Mouse (Mus musculus) Patski (cell line): Measurements from ENCODE around the gene Pigq. TPM values are rescaled to one million over a fixed set of nuclear protein-coding genes. Genes with fewer than 3 reads are reported as not detected.

Source experiments
- ATAC-seq: fragments of 100-300 bp; one replicate; pipeline ENCODE4 v1.8.0; 2021
- CTCF ChIA-PET: fragments of 350-600 bp; sonication (Branson Sonifier 250); formaldehyde crosslinking; loops from one replicate; lab custom pipeline; 2022; ENCODE audit warnings: inconsistent platforms; lab: Charles Lee
- POLR2A ChIA-PET: fragments of 350-600 bp; sonication (Branson Sonifier 250); formaldehyde crosslinking; loops from one replicate; lab custom pipeline; 2022; ENCODE audit warnings: antibody characterized with exemption, inconsistent platforms; lab: Charles Lee
- DNase-seq: peaks from one replicate; pipeline ENCODE4 v3.0.0-alpha.2; 2011; ENCODE audit warnings: low read depth, low spot score
- H3K27me3 ChIP-seq: fragments of 371-371 bp; one replicate; pipeline ENCODE4 v1.5.1; 2021
- CTCF ChIP-seq: fragments of 100-300 bp; IDR thresholded peaks from one replicate; pipeline ENCODE4 v1.5.1; 2021
- in situ Hi-C: fragments of 300-500 bp; cut with MboI; formaldehyde crosslinking; loops from 3 replicates; pipeline ENCODE4 v1.11.1; 2018; ENCODE audit warnings: low pct_unique_long_range_greater_than_20kb, mixed read lengths
- polyA plus RNA-seq: library from polyadenylated mRNA; unstranded; gene quantifications from one replicate; pipeline ENCODE4 v1.2.3, GENCODE M21; 2021

Pigq gene
- polyA plus RNA-seq, 1 experiment from 2014 or later = 104 TPM

DNA sequence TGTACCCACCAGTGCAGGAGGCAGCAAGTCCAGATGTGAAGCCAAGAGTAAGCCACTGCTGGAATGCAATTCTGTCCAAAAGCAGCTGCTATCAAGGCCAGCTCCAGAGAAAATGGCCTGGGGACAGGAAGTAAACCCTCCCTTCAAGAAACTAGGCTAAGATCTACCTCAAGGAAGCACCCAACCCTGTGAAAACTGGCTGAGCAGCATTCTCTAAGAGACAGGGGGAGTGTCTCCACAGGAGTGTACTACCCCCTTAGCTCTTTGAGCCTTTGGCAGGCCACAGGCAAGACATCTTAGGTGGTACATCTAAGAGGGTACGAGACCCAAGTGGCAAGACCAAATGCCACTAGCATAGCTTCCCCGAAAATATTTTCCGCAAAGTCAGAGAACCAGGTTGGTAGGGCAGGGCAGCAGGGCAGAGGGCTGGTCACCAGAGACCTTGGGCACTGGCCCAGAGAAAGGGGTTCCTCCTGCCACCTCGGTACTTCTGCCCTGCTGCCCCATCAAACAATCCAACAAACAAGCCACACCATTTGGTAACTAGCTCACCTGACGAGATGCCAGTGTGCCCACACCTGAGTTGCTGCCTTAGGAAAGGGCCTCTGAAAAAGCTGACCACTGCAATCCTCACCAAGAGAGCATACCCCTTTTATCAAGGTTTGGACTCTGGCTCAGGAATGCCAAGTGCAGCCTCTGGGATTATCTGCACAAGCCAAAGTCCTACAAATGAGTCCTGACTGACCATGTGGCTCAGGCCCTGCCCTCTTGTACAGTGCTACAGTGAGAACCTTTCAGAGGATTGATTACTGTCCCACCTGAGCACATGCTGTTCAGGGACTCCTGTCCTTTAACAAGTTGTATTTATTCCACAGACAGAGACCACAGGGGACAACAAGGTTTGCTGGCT, 35.3 kb upstream of the Pigq start:
- POLR2A ChIA-PET = no interaction called here
- in situ Hi-C loops = no loop called here
- TF ChIP-seq CTCF = no peak
- CTCF ChIA-PET = interaction anchor here (1.3 kb wide), 1 partner anchor 13 kb away, joined by 3 read pairs; no protein-coding TSS in a partner anchor
- H3K27me3 ChIP-seq = no peaks in the 10 kb centered on the region
- ATAC-seq (no peak), DNase-seq (no peak)

DNA sequence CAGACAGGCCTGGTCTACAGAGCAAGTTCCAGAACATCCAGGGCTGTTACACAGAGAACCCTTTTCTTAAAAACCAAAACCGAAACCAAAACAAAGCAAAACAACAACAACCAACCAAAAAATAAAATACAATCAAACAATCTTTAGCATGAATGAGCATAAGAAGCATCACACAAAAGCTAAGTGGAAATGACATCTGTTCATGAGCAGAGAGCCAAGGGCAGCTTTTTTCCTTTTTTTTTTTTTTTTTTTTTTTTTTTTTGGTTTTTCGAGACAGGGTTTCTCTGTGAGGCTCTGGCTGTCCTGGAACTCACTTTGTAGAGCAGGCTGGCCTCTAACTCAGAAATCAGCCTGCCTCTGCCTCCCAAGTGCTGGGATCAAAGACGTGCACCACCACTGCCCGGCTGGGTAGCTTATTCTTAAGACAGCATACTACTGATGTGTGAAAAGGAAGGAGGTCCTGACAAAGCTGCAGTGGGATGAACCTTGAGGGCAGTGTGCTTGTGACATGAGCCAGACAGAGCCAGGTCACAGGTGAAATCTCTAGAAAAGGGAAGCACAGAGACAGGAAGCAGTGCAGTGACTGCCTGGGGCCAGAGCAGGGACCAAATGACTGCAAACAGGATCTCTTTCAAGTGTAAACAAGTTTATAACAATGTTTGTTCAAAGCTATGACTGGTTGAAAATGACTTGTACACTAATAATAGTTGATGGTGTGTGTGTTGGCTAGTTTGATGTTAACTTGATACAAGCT, 26.4 kb upstream of the Pigq start:
- in situ Hi-C loops = no loop called here
- DNase-seq = no peak
- no peak for ATAC-seq
- no peak for TF ChIP-seq CTCF
- POLR2A ChIA-PET = interaction anchor here (0.6 to 1.1 kb wide), 3 partner anchors 21 to 1287 kb away, joined by 3 to 9 read pairs (median 4); no protein-coding TSS in a partner anchor
- no peaks in the 10 kb centered on the region for H3K27me3 ChIP-seq
- CTCF ChIA-PET = interaction anchor here (1.4 to 2.0 kb wide), 2 partner anchors 11 to 77 kb away, joined by 4 to 5 read pairs; no protein-coding TSS in a partner anchor

DNA sequence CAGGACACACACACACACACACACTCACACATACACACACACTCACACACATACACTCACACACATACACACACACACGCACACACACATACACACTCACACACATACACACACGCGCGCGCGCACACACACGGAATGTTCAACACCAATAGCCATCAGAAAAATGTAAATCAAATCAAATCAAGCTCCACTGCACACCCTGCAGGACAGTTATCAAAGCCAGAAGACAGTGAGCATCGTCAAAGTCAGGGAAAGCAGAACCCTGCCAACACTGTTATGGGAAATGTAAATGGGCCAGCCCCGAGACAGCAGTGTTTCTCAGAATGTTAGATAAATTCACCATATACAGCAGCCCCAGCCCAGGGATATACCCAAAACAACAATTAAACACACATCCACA, 25.7 kb upstream of the Pigq start:
- CTCF ChIA-PET = interaction anchor here (1.4 kb wide), 1 partner anchor 76 kb away, joined by 4 read pairs; no protein-coding TSS in a partner anchor
- TF ChIP-seq CTCF = no peak
- ATAC-seq (no peak), DNase-seq (no peak)
- POLR2A ChIA-PET = interaction anchor here (0.7 kb wide), 1 partner anchor 20 kb away, joined by 9 read pairs; no protein-coding TSS in a partner anchor
- H3K27me3 ChIP-seq = no peaks in the 10 kb centered on the region
- in situ Hi-C loops = no loop called here

DNA sequence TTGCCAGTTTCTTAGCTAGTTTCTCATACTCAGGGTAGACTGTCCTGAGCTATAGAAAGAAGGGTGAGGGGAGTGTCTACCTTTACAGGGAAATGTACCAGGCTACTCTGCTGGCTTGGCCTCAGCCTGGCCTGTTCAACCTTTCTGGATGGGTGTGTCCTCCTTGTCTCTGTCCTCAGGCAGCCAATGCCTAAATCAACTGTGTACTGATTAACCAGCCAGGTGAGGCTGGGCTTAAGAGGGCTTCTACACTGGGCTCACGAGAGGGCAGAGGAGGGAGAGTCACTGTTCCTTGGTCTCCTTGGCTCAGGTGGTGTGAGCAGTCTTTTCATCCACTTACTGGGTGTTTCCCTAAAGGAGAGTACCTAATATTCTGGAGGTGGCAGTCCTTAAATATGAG, 23.4 kb upstream of the Pigq start:
- ATAC-seq = no peak
- ChIA-PET POLR2A (no interaction called here), CTCF (no interaction called here)
- DNase-seq = no peak
- no peaks in the 10 kb centered on the region for H3K27me3 ChIP-seq
- in situ Hi-C loops = no loop called here
- TF ChIP-seq CTCF = no peak

DNA sequence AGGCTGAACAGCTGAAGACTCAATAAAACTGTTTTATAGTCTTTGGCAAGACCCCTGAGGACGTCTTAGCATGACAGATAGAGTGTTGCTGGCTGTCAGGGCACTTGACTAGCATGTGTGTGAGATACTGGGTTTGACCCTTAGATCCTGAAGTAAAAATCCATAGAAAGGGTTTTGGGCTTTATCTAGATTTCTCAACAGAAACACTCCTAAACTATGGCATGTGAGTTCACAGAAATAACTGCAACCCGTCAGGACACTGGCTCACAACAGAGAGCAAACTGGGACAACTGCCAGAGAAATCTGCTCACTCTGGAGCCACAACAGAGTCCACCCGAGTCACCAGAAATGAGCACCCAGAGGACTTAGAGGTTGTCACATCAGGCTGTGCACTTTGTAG, 22.9 kb upstream of the Pigq start:
- in situ Hi-C loops = no loop called here
- POLR2A ChIA-PET = no interaction called here
- CTCF ChIA-PET = interaction anchor here (1.0 kb wide), 1 partner anchor 15 kb away, joined by 3 read pairs; no protein-coding TSS in a partner anchor
- no peaks in the 10 kb centered on the region for H3K27me3 ChIP-seq
- no peak for TF ChIP-seq CTCF
- no peak for DNase-seq
- no peak for ATAC-seq

DNA sequence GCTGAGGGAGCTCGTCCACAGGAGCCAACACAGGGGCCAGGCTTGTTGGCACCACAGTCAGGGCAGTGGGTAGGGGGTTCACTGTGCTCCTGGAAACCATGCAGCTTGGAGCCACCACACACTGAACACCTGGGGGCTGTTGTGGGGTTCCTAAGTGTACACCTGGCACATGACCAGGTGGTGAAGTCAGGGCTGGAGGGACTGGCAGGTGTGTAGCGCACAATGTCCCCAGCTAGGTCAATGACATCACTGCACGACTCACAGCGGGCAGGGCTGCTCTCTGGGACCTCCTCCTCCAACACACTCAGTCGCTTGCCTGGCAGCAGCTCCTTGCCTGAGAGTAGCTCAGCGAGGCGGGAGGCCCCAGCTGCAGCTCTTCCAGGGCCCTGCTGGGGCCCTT, 19.5 kb upstream of the Pigq start:
- no peak for DNase-seq

DNA sequence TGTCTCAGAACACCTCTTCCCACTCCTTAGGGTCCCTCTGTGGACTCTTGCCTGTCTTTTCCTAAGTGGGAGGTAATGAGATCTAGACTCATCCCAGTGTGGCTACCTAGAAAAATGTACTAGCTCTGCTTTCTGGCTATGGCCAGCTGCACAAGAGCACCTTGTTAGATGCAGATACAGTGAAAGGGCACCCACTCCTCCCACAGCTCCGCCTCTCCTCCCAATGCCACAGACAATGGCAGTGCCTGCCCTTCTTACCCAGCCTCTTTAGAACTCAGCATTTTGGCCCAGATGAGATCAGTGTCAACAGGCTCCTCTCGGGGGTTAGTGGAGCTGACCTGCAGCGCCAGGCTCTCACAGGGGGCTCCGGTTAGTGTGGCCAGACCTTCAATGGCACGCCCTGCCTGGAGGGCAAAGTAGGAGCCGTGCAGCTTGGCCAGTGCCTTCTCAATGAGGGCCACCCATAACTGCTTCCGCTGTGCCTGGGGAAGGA, 17.7 kb upstream of the Pigq start:
- ATAC-seq (no peak), DNase-seq (no peak)
- POLR2A ChIA-PET = no interaction called here
- TF ChIP-seq CTCF = no peak
- in situ Hi-C loops = no loop called here
- CTCF ChIA-PET = no interaction called here
- no peaks in the 10 kb centered on the region for H3K27me3 ChIP-seq

More for the DNA sequence above, 19.5 kb upstream of the Pigq start:
- no peak for TF ChIP-seq CTCF
- no peak for ATAC-seq
- H3K27me3 ChIP-seq = no peaks in the 10 kb centered on the region
- CTCF ChIA-PET = interaction anchor here (0.8 kb wide), 1 partner anchor 57 kb away, joined by 3 read pairs; no protein-coding TSS in a partner anchor
- POLR2A ChIA-PET = no interaction called here
- in situ Hi-C loops = no loop called here

DNA sequence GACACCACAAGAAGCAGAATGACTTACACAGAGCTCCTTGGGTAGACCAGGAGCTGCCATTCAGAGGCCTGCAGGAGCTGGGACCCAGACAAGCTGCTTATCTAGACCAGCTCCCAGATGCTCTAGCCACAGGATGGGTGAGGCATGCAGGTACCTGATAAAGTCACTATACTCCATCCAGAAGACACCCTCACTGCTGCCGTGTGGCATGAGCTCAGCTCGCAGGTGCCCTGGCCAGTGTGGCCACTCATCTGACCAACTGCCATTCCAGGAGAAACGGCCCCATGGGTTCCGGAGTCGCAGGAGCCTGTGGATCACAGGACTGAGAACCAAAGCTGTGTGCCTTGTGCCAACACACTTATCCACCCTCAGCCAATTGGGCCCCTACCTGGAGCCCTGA, 16.8 kb upstream of the Pigq start:
- no peaks in the 10 kb centered on the region for H3K27me3 ChIP-seq
- DNase-seq (no peak), ATAC-seq (no peak)
- no peak for TF ChIP-seq CTCF
- CTCF ChIA-PET = interaction anchor here (0.6 kb wide), 1 partner anchor 13 kb away, joined by 3 read pairs; no protein-coding TSS in a partner anchor
- in situ Hi-C loops = no loop called here
- POLR2A ChIA-PET = interaction anchor here (0.6 kb wide), 2 partner anchors 21 to 1095 kb away, joined by 3 to 4 read pairs; no protein-coding TSS in a partner anchor

DNA sequence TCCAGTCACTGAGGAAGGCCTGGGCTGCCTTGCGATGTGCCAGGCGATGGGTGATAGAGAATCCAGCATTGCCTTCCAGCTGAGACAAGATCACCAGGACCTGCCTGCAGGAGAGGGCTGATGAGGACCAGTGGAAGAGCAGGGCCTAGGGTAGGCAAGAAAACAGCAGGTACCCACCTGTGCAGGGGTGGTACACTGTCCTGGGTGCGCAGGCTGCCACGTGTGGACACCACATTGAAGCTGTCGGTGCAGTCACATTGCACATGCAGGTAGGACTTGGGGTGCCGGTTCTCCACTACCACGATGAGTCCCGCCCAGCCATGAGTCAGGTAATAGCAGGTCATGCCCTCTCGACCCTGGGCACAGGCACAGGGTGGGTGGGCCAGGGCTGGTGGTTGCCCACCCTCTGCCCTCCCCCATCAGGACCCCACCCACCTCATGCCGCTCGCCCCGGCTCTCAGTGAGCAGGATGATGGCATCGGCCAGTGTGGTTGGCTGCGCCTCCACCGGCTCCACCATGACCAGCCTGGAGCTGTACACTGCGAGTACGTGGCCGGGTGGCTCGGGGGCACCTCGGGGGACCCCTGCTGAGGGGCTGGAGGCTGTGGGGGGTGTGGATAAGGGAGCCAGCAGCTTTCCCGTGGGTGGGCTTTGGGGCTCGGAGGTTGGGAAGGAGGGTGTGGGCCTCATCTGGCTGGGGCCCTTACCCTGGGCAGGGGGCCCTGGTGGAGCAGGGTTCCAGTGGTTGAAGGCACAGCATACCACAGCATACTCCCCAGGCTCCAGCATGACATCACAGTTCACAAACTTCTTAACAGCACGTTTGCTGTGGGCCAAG, 15.1 kb upstream of the Pigq start:
- POLR2A ChIA-PET = interaction anchor here (0.6 kb wide), 1 partner anchor 16 kb away, joined by 3 read pairs; no protein-coding TSS in a partner anchor
- H3K27me3 ChIP-seq = no peaks in the 10 kb centered on the region
- TF ChIP-seq CTCF = no peak
- ATAC-seq (no peak), DNase-seq (no peak)
- CTCF ChIA-PET = interaction anchor here (1.2 kb wide), 1 partner anchor 17 kb away, joined by 3 read pairs; no protein-coding TSS in a partner anchor
- in situ Hi-C loops = no loop called here
